Mouse (Mus musculus): ENCODE data around the gene Cald1. TPM values are rescaled to one million over a fixed set of nuclear protein-coding genes. Genes with fewer than 3 reads are reported as not detected.
A peak's percentile ranks its signal among the peaks of the same experiment; 100 is the strongest.

Cald1 gene
- 895 and 1,547 TPM in 2 replicates for polyA plus RNA-seq (2012; rRNA removed)

DNA sequence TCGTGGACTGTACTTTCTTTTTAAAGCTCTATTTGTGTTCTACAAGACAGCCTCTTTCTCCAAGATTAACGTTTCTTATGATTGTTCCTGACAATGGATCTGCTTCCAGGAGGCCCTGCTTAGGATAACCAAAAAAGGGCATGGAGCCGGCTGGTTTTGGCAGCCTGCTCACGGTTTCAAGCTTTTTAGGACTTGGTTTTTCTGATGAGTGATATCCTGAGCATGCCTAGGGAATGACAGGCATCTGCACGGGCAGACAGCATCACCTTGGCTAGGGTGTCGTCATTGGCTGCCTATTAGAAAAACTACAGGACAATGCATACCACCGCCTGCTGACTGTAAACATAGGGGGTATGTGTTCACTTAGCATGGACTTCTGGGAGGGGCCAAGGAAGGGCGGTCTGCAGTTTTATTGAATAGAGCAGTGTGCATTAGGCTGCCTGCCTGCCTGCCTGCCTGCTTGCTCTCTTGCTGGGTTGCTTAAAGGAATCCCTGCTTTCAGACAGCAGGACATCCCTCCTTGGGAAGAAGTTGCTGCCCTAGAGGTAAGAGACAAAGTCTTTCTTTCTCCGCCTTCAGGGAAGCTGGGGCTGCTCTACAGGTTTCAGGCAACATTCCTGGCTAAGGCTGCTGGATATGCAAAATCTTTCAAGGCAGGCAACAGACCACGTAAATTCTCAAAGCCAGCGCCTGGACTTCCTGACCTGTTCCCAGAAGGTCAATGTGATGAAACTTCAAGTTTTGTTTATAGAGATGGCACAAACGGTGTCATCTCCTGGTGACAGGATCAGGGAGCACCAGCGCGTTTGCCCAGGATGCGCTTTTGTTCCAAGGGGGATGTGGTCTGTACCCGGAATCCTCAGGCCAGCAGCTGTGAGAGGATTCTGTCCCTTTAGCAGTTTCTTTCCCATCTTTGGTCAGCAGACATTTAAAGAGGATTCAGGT lies at the start of gene Cald1:
Cald1 (plus strand) TSS at position 380 of the 945 bp plus-strand sequence.
- peak; percentile 43 for DNase-seq (ENCODE audit: low spot score)

GRCm38 (mm10) chr6:34549017-34549416 lies 49.3 kb upstream of the Cald1 start:
- peak; percentile 41 for DNase-seq (ENCODE audit: low spot score)

GRCm38 (mm10) chr6:34552489-34553157 lies 45.7 kb upstream of the Cald1 start:
- DNase-seq (ENCODE audit: low spot score), result no peak

- no peak for DNase-seq (ENCODE audit: low spot score)
These were observed 43.9 kb upstream of the Cald1 start for GRCm38 (mm10) chr6:34554291-34554997.

DNA sequence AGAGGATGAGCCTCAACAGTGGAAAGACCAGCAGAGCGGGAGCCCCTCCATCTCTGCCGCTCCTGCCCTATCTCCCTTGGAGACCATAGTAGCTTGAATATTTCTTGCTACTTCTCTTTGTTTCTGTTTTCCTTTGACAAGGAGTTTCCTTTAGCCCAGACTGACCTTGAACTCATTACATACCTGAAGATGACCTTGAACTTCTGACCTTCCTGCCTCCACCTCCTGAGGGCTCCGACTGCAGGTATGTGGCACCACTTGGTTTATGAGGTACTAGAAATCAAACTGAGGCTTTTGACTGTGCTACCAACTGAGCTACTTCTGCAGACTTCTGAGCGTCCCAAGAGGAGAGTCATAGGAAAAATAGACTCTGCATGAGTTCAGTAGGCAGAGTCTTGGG lies 38.8 kb upstream of the Cald1 start:
- DNase-seq (ENCODE audit: low spot score), result no peak

GRCm38 (mm10) chr6:34565176-34565880 lies 33.0 kb upstream of the Cald1 start:
- DNase-seq (ENCODE audit: low spot score), result no peak

GRCm38 (mm10) chr6:34567298-34567697 lies 31.0 kb upstream of the Cald1 start:
- no peak for DNase-seq (ENCODE audit: low spot score)

GRCm38 (mm10) chr6:34579504-34580068 lies 18.7 kb upstream of the Cald1 start:
- no peak for DNase-seq (ENCODE audit: low spot score)

DNA sequence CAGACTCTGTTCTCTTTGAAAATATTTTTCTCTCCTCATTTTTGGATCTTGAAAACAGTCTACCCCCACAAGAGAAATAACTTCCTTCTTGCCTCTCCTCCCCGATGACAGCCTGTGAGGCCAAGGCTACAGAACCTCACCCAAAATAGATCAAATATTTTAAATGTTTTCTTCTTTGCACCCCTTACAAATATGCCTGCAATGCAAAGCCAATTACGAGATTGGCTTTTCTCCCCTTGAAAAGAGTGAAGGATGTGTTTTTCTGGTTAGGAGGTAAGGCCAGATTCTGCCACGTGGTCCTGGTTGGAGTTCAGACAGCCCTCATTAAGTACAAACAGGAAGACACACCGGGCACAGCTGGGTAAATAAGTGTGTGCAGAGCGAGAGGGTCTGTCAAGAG lies 14.9 kb upstream of the Cald1 start:
- no peak for DNase-seq (ENCODE audit: low spot score)

- DNase-seq (ENCODE audit: low spot score), result no peak
These were observed 10.2 kb upstream of the Cald1 start for GRCm38 (mm10) chr6:34588066-34588465.

GRCm38 (mm10) chr6:34590716-34591115 lies 7.6 kb upstream of the Cald1 start:
- no peak for DNase-seq (ENCODE audit: low spot score)

DNA sequence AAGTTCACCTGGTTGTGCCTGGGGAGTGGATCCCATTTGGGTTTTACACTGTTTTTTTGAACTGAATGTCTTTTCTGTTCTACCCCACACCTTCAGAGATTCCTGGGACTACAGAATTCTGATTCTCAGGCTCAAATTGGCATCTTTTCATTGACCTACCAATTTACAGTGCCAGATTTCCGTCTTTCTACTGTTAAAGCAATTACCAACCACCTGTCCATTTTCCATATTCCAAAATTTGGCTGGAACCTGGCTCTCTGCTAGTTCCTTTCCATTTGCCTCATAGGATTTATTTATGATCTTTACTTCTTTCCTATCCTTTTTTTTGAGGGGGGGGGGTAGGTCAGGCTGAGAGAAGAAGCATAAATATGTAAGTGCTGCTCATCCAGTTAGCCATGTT lies 4.9 kb upstream of the Cald1 start:
- no peak for DNase-seq (ENCODE audit: low spot score)

DNA sequence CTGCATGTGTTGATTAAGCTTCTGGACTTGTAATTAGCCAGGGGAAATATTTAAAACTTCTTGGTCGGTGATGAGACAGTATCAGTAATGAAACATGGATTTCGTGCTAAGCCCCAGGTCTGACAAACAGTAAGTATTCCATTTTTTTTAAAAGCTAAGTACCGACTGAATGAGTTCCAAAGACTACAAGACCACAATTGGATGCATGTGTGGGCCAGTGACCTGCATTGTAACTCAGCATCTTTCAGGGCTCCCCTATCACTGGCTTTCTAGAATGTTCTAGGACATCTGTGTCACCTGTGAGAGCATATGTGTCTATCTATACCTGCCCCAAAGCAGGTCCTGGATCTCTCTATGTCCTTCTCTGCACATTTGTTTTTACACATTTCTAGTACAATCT lies 984 bp upstream of the Cald1 start:
- no peak for DNase-seq (ENCODE audit: low spot score)

DNA sequence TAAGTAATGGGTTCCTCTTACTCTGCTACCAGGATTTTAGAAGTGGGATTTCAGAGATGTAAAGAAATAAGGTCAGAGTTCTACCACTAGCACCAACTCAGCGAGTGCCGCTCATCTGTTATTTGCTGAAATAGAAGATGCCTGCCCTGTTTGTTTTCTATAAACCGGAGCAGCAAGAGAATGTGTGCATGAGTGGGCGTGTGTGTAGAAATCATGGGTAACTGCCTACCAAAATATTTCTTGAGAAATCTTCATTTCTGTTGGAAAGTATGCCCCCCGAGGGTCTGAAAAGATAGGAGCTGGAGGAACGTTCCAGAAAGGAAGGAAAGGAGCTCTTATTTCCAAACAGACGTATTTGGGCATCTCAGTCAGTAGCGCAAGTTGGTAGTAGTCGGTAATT lies 871 bp downstream of the Cald1 start:
- no peak for DNase-seq (ENCODE audit: low spot score)

DNA sequence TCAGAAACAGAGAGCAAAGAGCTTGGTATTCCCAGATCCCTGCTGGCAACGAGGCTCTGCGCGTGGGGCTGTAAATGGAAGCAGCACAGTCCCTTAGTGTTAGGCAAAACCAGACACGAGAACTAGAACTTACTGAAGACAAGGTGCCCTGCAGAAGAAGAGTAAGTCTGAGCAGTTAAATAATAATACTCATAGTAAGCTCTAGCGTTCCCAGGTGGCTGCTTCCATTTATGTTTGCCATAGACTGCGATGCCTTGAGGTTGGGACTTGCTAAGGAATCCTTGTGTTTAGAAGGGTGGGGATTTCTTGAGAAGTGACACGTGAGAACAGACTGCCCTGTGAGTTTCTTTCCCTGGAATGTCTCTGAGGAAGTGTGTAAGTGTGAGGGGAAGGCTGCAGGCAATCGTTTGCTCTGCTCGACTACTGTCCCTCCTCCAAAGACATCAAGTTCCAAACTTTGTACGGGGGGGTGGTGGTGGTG lies 1.4 kb downstream of the Cald1 start:
- DNase-seq (ENCODE audit: low spot score), result no peak

DNA sequence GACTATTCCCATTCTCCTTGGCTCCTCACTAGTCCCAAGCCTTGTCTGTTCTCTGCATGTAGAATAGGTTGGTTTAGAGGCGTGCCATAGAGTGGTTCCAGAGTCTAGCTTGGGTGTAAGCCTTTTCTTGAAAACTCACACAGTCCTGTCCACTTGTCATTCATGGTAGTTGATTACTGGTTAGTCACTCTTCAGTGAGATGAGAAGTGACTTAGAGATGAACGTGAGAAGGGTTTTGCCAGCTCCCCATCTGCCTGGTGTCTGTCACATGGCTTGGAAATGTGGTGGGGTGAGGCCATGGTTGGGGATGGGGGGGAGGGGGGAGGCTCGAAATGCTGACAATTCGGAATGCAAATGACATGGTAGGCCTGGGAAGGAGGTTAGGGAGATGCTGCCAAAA lies 2.5 kb downstream of the Cald1 start:
- no peak for DNase-seq (ENCODE audit: low spot score)

DNA sequence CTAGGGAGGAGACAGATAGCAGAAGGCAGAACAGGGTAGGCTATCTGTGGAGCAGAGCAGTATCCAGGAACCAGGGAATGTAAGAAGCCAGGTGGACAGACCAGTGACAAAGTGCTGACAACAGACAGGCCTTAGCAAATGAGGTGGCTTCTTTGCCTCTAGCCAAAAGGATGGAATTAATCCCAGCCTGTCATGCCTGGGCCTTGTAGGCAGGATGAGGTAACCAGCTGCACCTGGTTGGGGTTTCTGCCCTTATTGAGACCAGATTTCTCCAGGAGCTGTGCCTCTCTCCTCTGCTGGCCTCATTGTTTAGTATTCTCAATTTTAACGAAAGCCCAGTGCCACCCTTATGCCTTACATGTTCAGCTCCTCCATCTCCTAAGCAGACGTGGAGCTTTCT lies 3.8 kb downstream of the Cald1 start:
- no peak for DNase-seq (ENCODE audit: low spot score)

GRCm38 (mm10) chr6:34606407-34606806 lies 8.1 kb downstream of the Cald1 start:
- no peak for DNase-seq (ENCODE audit: low spot score)

- DNase-seq (ENCODE audit: low spot score), result no peak
These were observed 10.3 kb downstream of the Cald1 start for GRCm38 (mm10) chr6:34608603-34609002.

- no peak for DNase-seq (ENCODE audit: low spot score)
These were observed 11.9 kb downstream of the Cald1 start for GRCm38 (mm10) chr6:34609892-34610829.

Measured in urinary bladder, adult 2 months (tissue).